Mouse (Mus musculus) heart, postnatal 36 days (tissue): ENCODE measurements around the gene Hdac4. TPM values are rescaled to one million over a fixed set of nuclear protein-coding genes. Genes with fewer than 3 reads are reported as not detected.
A peak's percentile ranks its signal among the peaks of the same experiment; 100 is the strongest.

Experiments used
- DNase-seq, 2 experiments: peaks; one replicate each; pipeline ENCODE4 v3.0.0; 2021 to 2022
- intact Hi-C: fragments of 180-260 bp; cut with DNase I; formaldehyde crosslinking; loops from one replicate; pipeline ENCODE4 v1.15.1; 2025
- total RNA-seq, 2 experiments: library from RNA; stranded (reverse); gene quantifications; 2 replicates each; pipeline ENCODE4 v1.2.3; 2021

Hdac4 gene
- total RNA-seq, 2 experiments from 2014 or later = 48.4 to 52.1 TPM

DNA sequence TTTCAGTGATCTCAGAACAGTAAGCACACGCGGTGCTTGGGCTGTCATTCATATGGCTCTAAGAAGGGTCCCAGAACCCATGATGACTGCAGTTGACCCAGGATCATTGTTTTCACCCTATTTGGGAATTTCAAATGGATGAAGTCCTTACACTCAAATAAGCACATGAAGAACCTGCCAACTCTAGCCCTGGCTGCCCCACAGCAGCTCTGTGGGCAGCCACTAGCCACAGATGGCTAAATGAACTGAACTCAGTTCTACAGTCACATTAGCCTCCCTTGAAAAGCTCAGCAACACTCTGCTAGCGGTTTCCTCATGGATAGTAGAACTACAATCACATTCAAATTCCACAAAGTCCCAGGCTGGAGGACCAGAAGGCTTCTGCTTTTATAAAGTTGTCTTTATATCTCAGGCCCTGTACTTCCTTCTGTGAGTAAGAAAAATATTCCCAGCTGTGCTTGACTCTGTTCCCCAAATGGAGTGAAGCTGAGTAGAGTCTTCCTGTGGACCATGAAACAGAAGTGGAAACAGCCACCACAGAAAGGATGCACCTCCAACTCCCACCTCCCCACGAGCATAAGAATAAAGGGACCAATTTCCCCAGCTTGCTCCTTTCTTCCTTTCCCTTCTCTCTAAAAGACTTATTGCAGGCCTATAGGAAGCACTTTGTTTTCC, 88.9 kb downstream of the Hdac4 start:
- intact Hi-C loops = loop anchor here (5.0 kb wide), 1 partner anchor 69 kb away; no protein-coding TSS in a partner anchor
- DNase-seq = no peak

DNA sequence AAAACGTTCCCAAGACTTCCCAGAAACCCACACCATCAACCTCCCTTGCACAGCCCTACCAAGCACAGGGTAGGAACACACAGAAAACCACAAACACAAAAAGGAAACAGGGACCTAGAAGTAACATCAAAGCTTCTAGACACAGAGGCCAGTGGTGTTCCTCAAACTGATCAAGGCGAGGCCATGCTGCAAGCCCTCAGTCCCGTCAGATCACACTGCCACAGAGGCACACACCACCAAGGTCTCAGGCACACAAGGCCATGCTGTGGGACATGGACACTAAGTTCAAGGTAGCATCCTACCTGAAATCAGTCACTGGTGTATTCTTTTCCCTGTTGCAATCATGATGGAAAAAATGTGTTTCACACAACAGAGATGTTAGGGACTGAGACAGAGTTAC, 90.8 kb downstream of the Hdac4 start:
- no peak for DNase-seq
- intact Hi-C loops = loop anchor here (5.0 kb wide), 3 partner anchors 67 to 238 kb away; no protein-coding TSS in a partner anchor

DNA sequence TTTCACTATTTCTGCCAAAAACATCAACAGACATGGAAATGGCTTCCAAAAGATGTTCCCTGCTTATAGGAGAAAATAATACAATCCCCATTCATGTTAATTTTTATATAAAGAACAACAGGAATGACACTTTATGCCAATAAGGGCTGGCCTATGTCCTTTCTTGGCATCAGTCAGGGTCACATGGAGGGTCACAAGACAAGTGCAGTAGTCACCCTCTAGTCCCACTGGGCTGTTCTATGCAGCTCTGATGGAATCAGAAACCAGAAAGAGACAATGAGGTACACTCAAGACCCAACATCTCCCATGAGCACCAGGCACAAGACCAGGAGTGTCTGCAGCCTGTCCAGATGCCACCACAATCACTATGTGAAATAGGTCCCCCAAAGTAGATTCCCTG, 91.5 kb downstream of the Hdac4 start:
- DNase-seq = no peak
- intact Hi-C loops = loop anchor here (5.0 kb wide), 2 partner anchors 73 to 238 kb away; no protein-coding TSS in a partner anchor

GRCm38 (mm10) chr1:92103377-92103776, 92.1 kb downstream of the Hdac4 start:
- intact Hi-C loops = loop anchor here (5.0 kb wide), 2 partner anchors 74 to 239 kb away; no protein-coding TSS in a partner anchor
- no peak for DNase-seq

GRCm38 (mm10) chr1:92102825-92103224, 92.7 kb downstream of the Hdac4 start:
- no peak for DNase-seq
- intact Hi-C loops = loop anchor here (5.0 kb wide), 2 partner anchors 74 to 239 kb away; no protein-coding TSS in a partner anchor

DNA sequence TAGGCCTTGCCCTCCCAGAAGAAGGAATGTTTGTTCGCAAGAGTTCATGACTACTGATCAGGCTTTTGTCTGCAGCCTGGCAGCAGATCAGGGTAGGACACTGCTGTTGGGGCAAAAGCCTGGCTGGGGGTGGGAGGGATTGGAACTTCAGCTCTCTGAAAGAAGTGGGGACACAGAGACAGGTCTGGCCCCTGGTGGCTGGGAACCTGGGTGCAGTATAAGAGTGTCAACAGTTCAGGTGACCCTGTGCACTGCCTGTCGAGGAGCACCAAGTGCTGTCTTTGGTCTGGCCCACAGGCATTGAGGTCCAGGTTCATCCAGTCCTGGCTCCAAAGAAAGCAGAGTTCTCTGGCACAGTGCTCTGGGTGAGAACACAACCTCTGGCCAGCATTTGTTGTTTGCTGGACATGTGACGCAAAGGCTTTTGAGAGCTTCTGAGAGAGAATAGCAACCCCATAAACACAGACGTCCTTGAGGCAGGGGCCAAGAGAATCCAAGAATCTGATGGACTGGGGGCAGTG, 95.1 kb downstream of the Hdac4 start:
- DNase-seq = peak; percentile 53 to 68
- intact Hi-C loops = loop anchor here (5.0 kb wide), 2 partner anchors 77 to 242 kb away; no protein-coding TSS in a partner anchor

DNA sequence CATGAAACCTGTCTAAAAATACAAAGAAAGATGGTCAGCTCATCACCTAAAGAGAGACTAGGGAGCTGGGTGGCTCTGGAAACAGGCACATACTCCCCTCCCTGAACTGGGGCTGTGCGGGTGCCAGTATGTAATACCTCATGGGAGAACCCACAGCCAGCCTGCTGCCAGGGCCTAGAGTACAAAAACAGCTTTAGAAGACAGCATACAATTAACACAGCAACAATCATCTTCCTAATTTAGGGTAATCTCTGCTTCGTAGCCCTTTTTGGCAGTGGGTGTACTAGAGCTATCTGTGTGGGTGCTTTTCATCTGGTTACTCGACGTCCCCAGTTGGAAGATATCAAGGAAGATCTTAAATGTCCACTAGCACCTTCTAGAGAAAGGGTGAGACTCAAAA, 95.5 kb downstream of the Hdac4 start:
- DNase-seq = peak in 1 of 2 experiments; percentile 41
- intact Hi-C loops = loop anchor here (5.0 kb wide), 2 partner anchors 77 to 242 kb away; no protein-coding TSS in a partner anchor

DNA sequence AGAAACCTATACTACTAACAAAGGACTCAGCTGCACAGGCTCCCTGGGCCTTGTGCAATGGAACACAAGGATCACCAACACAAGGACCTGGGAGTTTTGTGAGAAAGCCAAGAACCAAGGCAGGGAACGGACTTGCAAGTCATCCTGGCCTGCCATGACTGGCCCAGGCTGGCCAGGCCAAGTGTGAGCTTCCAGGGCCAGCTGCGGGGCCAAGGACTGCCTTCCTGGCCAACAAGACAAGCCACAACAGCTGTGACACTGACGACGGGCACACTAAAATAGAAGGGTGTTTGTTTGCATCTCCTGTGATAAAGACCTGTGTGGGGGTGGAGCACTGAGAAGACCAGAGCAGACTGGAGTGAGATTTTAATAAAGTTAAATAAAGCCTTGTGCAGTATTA, 96.0 kb downstream of the Hdac4 start:
- DNase-seq = peak; percentile 57 to 66
- intact Hi-C loops = no loop called here

- intact Hi-C loops = no loop called here
- no peak for DNase-seq
Observed at GRCm38 (mm10) chr1:92098456-92098855, 97.0 kb downstream of the Hdac4 start.

DNA sequence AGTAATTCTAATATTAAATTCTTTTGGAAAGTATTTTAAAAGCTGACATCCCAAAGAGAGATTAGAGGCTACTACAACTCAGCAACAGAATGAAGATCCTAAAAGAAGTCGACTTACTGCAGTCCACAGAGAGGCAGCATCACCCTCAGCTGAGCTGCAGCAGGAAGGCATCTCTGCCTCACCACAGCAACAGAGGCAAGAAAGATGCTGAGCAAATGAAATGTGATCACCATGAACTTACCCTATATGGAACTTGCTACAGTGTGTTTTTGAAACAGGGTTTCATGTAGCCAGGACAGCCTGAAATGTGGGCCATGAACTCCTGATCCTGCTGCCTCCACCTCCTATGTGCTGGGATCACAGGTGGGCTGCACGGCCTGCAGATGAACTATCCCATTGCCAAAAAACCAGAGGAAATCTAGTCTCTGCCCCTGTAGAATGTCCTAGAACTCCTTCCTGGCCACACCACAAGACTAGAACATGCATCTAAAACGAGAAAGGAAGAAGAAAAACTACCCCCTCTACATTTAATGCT, 98.4 kb downstream of the Hdac4 start:
- no peak for DNase-seq
- intact Hi-C loops = no loop called here

GRCm38 (mm10) chr1:92092286-92092685, 103.2 kb downstream of the Hdac4 start:
- intact Hi-C loops = no loop called here
- no peak for DNase-seq

DNA sequence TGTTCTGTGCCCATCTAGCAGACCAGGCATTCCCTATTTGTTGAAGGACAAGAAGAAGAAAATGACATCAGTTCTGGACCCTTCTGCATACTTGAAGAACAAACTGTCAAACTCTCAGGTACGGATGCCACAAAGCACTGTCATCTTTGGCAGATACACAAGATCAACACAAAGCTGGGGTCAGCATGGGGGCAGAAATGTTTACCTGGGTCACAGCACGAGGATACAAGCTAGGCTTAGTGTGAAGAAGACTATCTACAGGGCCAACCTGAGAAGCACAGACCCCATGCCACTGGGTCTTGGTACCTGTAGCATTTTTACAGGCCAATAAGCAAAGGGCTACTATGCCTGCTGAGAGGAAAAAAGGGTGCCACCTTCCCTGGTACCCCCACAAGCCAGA, 107.7 kb downstream of the Hdac4 start:
- no peak for DNase-seq
- intact Hi-C loops = no loop called here

DNA sequence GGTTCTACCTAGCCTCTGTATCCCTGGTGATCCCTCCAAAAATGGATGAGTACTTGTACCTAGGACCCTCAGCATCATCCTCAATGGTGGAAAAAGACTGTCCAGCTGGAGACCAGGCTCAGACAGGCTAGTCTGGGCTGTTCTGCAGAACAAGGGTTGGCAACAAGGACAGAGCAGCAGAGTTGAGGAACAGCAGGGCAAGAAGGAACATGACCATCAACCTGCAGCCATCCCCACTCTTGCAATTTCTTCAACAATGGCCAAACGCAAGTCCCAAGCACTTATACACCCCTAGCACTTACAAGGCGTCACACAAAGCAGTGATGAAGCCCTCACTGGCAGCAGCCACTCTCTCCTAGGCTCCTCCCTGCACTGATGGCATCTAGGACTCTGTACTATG, 108.2 kb downstream of the Hdac4 start:
- intact Hi-C loops = no loop called here

DNA sequence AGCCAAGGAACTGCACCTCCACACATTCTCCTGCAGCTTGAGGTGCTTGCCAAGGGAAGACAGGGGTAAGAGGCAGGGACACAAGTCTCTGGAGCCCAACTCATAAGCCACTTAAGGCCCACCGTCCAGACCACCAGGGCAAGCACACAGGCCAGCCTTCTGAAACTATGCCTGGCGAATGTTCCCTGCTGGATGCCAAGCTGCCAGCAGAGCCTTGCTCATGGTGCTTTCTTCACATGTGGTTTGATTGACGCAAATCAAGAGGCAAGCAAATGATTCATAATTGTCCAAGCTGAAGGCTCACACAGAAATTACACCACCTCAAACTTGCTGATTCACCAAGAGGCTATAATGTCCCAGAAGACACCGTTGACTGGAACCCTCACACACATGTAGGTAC, 108.7 kb downstream of the Hdac4 start:
- no peak for DNase-seq
- intact Hi-C loops = no loop called here

More for the DNA sequence above, 108.2 kb downstream of the Hdac4 start:
- DNase-seq = no peak

- no peak for DNase-seq
- intact Hi-C loops = no loop called here
Observed at GRCm38 (mm10) chr1:92086277-92086813, 109.2 kb downstream of the Hdac4 start.

DNA sequence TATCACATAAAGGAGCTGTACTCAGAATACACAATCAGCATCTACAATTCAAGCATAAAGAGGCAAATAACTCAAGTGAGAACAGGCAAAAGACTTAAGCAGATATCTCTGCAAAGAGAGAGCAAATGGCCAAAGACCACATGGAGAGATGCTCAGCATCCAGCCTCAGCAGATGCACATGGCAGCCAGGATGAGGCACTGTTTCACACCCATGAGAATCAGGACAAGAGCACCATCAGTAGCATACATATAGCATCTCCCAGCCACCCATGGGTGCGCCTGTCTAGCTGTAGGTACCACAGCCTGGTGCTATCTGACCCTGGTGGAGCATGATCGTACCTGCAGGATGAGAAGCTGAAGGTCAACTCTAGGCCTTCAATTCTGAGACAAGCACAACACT, 110.8 kb downstream of the Hdac4 start:
- intact Hi-C loops = no loop called here
- DNase-seq = no peak

DNA sequence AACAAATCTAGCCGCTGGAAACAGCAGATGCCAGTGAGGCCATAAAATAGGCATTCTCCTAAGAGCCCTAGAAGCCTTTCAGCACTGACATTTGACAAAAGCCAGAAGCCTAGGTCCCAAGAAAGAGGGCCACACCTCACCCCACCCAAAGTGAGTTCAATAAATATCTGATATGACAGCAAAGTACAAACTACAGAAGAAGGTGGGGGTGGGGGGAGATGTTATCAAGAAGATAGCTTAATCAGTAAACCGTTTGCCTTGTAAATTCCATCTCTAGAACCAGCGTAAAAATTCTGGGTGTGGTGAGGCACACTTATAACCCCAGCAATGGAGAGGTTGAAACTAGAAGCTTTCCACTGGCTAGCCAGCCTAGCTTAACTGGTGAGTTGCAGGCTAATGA, 111.5 kb downstream of the Hdac4 start:
- intact Hi-C loops = no loop called here
- no peak for DNase-seq

- no peak for DNase-seq
- intact Hi-C loops = no loop called here
Observed at GRCm38 (mm10) chr1:92082837-92083541, 112.5 kb downstream of the Hdac4 start.

- intact Hi-C loops = no loop called here
- no peak for DNase-seq
Observed at GRCm38 (mm10) chr1:92082156-92082836, 113.2 kb downstream of the Hdac4 start.

DNA sequence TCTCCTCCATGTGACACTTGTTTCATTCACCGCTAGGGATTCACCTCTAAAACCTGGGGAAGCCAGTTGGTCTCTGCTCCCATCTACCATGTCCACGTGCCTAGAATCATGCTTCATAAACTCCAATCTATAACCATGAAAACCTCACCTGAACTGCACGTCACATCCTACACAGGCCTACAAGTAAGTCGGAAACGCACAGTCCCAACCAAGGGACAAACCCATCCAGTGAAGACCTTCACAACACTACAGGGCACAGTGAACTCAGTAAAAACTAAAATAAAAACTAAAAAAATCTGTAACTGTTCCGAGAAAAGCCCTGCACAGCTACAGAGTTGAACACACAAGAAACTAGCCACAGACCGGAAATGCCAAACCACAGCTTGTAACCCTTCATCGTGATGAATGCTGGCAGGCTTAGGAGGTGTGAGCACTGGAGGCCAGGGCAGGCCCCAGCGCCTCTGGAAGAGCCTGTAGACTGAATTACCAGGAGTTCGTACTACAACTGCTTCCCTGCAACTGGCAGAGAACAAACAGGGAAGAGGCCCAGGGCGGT, 115.4 kb downstream of the Hdac4 start:
- no peak for DNase-seq
- intact Hi-C loops = no loop called here
